Mouse (Mus musculus): Measurements from ENCODE around the gene Ssna1. TPM values are rescaled to one million over a fixed set of nuclear protein-coding genes. Genes with fewer than 3 reads are reported as not detected.

Gene Ssna1
- total and polyA plus RNA-seq, 3 experiments = 47.0 to 237 (median 100) TPM

DNA sequence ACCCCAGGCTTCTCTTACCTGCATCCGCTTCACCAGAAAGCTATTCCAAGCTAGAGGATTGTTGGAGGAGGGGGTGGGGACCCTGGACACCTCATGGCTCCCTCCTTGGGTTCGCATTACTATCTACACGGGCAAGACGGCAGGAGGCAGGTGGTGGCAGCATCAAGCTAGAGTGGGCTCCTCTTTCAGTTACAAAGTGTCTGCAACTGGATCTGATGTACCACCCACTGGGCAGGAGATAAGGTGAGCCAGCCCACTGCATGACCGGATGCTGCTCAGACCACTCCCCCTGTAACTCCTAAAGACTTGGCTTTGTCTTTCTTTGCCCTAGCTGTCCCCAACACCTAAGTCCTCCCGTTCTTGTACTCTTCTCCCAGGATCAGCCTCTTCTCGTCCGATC lies 35.6 kb downstream of the Ssna1 start, which contains the start of gene Rnf224:
TSS of gene Rnf224 (minus strand) at position 174 of the 400 bp plus-strand sequence.
- ATAC-seq (ENCODE audit: extremely low read depth, insufficient number of reproducible peaks, low FRiP score, poor library complexity, severe bottlenecking) (no peak), DNase-seq (ENCODE audit: low spot score) (no peak)
- peaks cover 2% of the 10 kb centered on the region for H3K36me3 ChIP-seq (replicated peaks)
- H3K9me3 ChIP-seq (replicated peaks) = no peaks in the 10 kb centered on the region
- peaks cover 97% of the 10 kb centered on the region for H3K4me1 ChIP-seq (ENCODE audit: insufficient read depth, low read depth, low read length)
- TF ChIP-seq GATA1 (IDR thresholded peaks at IDR 0.05; ENCODE audit: borderline replicate concordance, low read length) = no peak
- TF ChIP-seq TAL1 (conservative IDR thresholded peaks at IDR 0.05; ENCODE audit: low read depth, low read length) = no peak
- no peak for TF ChIP-seq GATA2 (IDR thresholded peaks at IDR 0.05; ENCODE audit: borderline replicate concordance, low read depth, low read length)
- peaks cover 41% of the 10 kb centered on the region for H3K27me3 ChIP-seq (ENCODE audit: insufficient read depth, low read length)
- H3K4me3 ChIP-seq (ENCODE audit: low read depth, low read length) = peak within 1 kb of the TSS; percentile 18; the same call in 1 of the 2 replicates

DNA sequence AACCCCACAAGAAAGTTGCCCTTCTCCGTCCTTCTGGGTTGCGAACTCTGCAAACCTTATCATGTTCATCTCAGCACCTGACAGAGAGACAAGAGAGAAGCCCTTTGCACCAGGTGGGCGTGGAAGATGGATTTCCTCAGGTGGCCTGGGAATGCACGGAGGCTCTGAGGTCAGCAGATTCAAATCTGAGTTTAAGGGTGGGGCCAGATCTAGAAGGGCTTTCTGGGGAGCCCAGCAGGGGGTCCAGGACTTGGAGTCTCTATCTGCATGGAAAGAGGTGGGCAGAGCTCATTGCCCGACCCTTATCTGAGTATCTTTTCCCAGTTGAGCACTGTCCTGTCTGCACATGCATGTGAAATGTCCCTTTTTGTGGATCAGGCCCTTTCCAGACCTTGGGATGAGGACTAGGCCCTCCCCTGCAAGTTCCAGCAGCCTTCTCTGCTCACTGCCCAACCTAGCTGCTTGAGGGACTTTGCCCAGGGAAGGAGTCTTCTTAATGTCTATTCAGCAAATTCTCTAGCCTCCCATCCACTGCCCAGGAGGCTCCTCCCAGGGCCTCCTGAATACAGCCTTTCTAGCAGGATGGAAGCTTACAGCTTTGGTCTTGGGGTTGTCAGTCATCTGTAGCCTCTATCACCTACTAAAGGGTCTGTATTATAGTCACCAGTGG lies 37.6 kb downstream of the Ssna1 start:
- H3K4me1 ChIP-seq (ENCODE audit: insufficient read depth, low read depth, low read length) = peaks cover 97% of the 10 kb centered on the region
- peaks cover 52% of the 10 kb centered on the region for H3K27me3 ChIP-seq (ENCODE audit: insufficient read depth, low read length)
- H3K4me3 ChIP-seq (ENCODE audit: low read depth, low read length) = peak overlapping the region; percentile 61; the same call in 1 of the 2 replicates
- no peak for ATAC-seq (ENCODE audit: extremely low read depth, insufficient number of reproducible peaks, low FRiP score, poor library complexity, severe bottlenecking)
- H3K9me3 ChIP-seq (replicated peaks) = no peaks in the 10 kb centered on the region
- TF ChIP-seq GATA2 (IDR thresholded peaks at IDR 0.05; ENCODE audit: borderline replicate concordance, low read depth, low read length) (no peak), POLR2AphosphoS5 (IDR thresholded peaks at IDR 0.05; ENCODE audit: insufficient replicate concordance, low read depth, low read length) (no peak), GATA1 (IDR thresholded peaks at IDR 0.05; ENCODE audit: borderline replicate concordance, low read length) (no peak), TAL1 (conservative IDR thresholded peaks at IDR 0.05; ENCODE audit: low read depth, low read length) (no peak), CTCF (IDR thresholded peaks at IDR 0.05; ENCODE audit: low read depth, low read length) (no peak)
- peaks cover 4% of the 10 kb centered on the region for H3K36me3 ChIP-seq (replicated peaks)
- DNase-seq (ENCODE audit: low spot score) = no peak

DNA sequence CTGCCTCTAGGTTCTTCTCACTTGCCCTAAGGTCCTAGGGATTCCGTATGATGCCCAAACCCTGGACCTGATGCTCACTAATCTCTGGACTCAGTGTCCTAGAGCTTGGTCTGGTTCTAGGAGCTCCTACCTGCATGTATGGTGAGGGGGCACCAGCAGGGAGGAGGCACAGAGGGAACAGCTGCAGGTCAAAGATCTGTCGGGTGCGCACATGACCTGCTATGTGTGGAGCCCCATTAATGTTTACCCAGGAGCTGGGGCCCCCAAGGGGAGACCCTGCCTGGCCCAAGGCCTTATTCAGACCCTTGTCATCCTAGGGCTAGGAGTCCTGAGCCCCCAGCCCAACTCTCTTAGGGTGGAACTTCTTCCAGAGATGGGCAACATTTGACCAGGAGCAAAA lies 38.2 kb downstream of the Ssna1 start, which contains the start of gene Slc34a3:
TSS of gene Slc34a3 (minus strand) at position 315 of the 400 bp plus-strand sequence.
- Histone ChIP-seq H3K4me3 (ENCODE audit: low read depth, low read length) (peak within 1 kb of the TSS; percentile 61; the same call in 1 of the 2 replicates), H3K4me1 (ENCODE audit: insufficient read depth, low read depth, low read length) (peaks cover 97% of the 10 kb centered on the region), H3K9me3 (replicated peaks) (no peaks in the 10 kb centered on the region), H3K27me3 (ENCODE audit: insufficient read depth, low read length) (peaks cover 48% of the 10 kb centered on the region), H3K36me3 (replicated peaks) (peaks cover 4% of the 10 kb centered on the region)
- no peak for TF ChIP-seq TAL1 (conservative IDR thresholded peaks at IDR 0.05; ENCODE audit: low read depth, low read length)
- no peak for TF ChIP-seq CTCF (IDR thresholded peaks at IDR 0.05; ENCODE audit: low read depth, low read length)
- TF ChIP-seq GATA2 (IDR thresholded peaks at IDR 0.05; ENCODE audit: borderline replicate concordance, low read depth, low read length) = no peak
- no peak for TF ChIP-seq GATA1 (IDR thresholded peaks at IDR 0.05; ENCODE audit: borderline replicate concordance, low read length)
- TF ChIP-seq POLR2AphosphoS5 (IDR thresholded peaks at IDR 0.05; ENCODE audit: insufficient replicate concordance, low read depth, low read length) = no peak
- DNase-seq (ENCODE audit: low spot score) (no peak), ATAC-seq (ENCODE audit: extremely low read depth, insufficient number of reproducible peaks, low FRiP score, poor library complexity, severe bottlenecking) (no peak)

DNA sequence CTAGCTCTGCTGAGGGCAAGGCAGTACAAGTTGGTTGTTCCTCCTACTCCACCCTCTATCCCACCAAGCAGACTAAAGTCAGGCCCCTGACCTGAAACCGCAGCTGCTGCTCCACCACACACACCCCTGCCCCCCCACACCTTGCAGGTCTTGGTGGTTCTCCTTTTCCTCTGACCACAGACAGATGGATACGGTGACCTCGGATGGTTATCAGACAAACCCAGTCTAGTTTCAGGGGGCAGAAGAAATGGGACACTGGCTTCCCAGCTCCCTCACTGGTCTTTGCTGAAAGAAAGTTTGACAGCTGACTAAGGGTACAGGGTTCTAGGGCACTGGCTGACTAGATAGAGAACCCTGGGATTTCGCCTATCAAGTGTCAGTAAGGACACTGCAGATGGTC lies 38.8 kb downstream of the Ssna1 start:
- peak overlapping the region; percentile 61; the same call in 1 of the 2 replicates for H3K4me3 ChIP-seq (ENCODE audit: low read depth, low read length)
- ATAC-seq (ENCODE audit: extremely low read depth, insufficient number of reproducible peaks, low FRiP score, poor library complexity, severe bottlenecking) (peak; percentile 64), DNase-seq (ENCODE audit: low spot score) (peak; percentile 82)
- H3K4me1 ChIP-seq (ENCODE audit: insufficient read depth, low read depth, low read length) = peaks cover 99% of the 10 kb centered on the region
- peaks cover 44% of the 10 kb centered on the region for H3K27me3 ChIP-seq (ENCODE audit: insufficient read depth, low read length)
- TF ChIP-seq GATA2 (IDR thresholded peaks at IDR 0.05; ENCODE audit: borderline replicate concordance, low read depth, low read length) (no peak), TAL1 (conservative IDR thresholded peaks at IDR 0.05; ENCODE audit: low read depth, low read length) (peak; percentile 89)
- H3K36me3 ChIP-seq (replicated peaks) = peaks cover 4% of the 10 kb centered on the region
- no peaks in the 10 kb centered on the region for H3K9me3 ChIP-seq (replicated peaks)

DNA sequence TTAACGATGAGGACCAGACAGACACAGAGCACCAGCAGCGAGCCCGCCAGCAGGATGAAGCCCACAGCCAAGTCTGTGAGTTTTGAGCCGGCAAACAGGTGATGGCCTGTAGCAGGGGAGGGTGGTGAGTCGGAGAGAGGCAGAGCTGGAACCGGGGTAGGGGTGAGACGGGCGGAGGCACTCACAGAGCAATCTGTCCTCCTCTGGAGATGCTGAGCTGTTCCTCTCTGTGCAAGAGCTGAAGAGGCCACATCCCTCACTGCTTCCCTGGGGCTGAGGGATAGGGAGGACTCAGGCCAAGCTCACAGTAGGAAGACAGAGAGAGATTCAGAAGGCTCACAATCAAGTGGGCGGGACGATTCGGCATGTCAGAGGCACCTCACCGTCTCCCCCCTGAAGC lies 41.2 kb downstream of the Ssna1 start:
- Histone ChIP-seq H3K4me3 (ENCODE audit: low read depth, low read length) (peak overlapping the region; percentile 0; the same call in 1 of the 2 replicates), H3K9me3 (replicated peaks) (no peaks in the 10 kb centered on the region), H3K4me1 (ENCODE audit: insufficient read depth, low read depth, low read length) (peaks cover 97% of the 10 kb centered on the region), H3K36me3 (replicated peaks) (peaks cover 7% of the 10 kb centered on the region), H3K27me3 (ENCODE audit: insufficient read depth, low read length) (peaks cover 26% of the 10 kb centered on the region)
- no peak for DNase-seq (ENCODE audit: low spot score)
- TF ChIP-seq CTCF (IDR thresholded peaks at IDR 0.05; ENCODE audit: low read depth, low read length) = no peak
- no peak for TF ChIP-seq GATA2 (IDR thresholded peaks at IDR 0.05; ENCODE audit: borderline replicate concordance, low read depth, low read length)
- no peak for TF ChIP-seq TAL1 (conservative IDR thresholded peaks at IDR 0.05; ENCODE audit: low read depth, low read length)
- no peak for TF ChIP-seq GATA1 (IDR thresholded peaks at IDR 0.05; ENCODE audit: borderline replicate concordance, low read length)
- TF ChIP-seq POLR2AphosphoS5 (IDR thresholded peaks at IDR 0.05; ENCODE audit: insufficient replicate concordance, low read depth, low read length) = no peak
- ATAC-seq (ENCODE audit: extremely low read depth, insufficient number of reproducible peaks, low FRiP score, poor library complexity, severe bottlenecking) = no peak

DNA sequence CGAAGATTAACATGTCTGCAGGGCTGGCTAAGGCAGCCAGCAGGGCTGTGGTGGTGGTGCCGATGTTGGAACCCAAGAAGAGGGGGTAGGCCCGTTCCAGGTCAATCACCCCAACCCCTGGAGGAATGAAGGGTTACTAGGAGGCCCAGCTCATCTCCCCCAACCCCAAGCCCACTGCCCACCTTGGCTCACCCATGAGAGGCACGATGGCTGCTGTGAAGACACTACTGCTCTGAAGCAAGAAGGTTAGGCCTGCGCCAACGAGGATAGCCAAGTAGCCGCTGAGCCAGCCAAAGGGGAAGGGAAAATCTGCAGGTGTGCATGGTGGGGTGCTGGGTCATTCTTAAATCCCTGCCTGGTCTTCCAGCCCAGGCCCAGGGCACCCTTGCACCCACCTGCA lies 41.7 kb downstream of the Ssna1 start:
- ATAC-seq (ENCODE audit: extremely low read depth, insufficient number of reproducible peaks, low FRiP score, poor library complexity, severe bottlenecking) (no peak), DNase-seq (ENCODE audit: low spot score) (no peak)
- Histone ChIP-seq H3K4me1 (ENCODE audit: insufficient read depth, low read depth, low read length) (peaks cover 97% of the 10 kb centered on the region), H3K4me3 (ENCODE audit: low read depth, low read length) (no peak overlapping the region), H3K27me3 (ENCODE audit: insufficient read depth, low read length) (peaks cover 22% of the 10 kb centered on the region), H3K36me3 (replicated peaks) (peaks cover 7% of the 10 kb centered on the region), H3K9me3 (replicated peaks) (no peaks in the 10 kb centered on the region)
- TF ChIP-seq GATA1 (IDR thresholded peaks at IDR 0.05; ENCODE audit: borderline replicate concordance, low read length) (no peak), POLR2AphosphoS5 (IDR thresholded peaks at IDR 0.05; ENCODE audit: insufficient replicate concordance, low read depth, low read length) (no peak)

All from G1E (cell line).